9 mouse cellular contexts compared by ENCODE assay signal in the genomic region with DNA sequence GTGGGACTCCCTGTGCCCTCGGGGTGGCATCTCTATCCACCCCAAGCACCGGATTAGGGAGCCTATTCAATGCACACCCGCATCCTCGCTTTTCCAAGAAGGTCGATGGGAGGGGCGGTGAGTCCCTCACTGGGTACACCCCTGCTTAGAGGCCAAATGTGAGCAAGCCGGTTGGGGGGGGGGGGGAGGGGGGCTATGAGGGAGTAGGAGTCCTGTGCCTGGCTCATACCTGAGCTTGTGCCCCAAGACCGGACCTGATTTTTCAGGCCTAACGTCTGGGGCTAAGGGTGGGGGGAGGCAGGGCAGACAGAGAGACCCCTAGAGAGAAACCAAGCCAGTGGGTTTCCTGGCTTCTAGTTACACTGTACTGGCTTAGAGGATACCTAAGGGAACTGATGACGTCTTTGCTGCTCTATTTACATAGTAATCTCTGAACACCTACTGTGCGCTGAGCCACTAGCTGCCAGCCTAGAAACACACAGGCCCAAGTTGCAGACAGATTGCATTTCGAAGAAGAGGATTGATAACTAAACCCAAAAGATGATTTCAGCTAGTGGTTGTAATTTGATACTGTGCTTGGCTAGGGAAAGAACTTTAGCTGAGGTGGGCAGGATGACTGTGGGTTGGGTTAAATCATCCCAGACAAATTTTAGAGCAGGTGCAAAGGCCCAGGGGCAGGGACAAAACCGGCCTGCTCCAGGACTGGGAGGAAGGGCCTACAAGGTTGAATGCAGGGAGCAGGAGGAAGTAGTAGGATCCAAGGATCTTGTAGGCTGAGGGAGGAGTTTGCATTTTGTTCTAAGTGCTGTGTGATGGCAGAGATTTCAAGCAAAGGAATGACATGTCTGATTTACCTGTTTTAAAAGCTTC. TPM values are rescaled to one million over a fixed set of nuclear protein-coding genes. Genes with fewer than 3 reads are reported as not detected.
A peak's percentile ranks its signal among the peaks of the same experiment; 100 is the strongest.
DNase-seq lines count a peak whose midpoint lies in the region; ATAC-seq lines count a peak whose summit lies in the region.
"Had no signal": no experiment of that assay in that cellular context is flagged by ENCODE, and none has a peak within 500 bp of the region (broad histone marks: within the 10 kb centered on the region; RNA-seq: fewer than 3 reads in every experiment).

No protein-coding gene starts in this region.

- peak; percentile 50; the same call in 1 of the 2 replicates for ATAC-seq in neural tube, embryonic 11.5 days (ENCODE audit: insufficient read depth, low FRiP score, low TSS enrichment)
- peak; percentile 28; the same call in 1 of the 2 replicates for ATAC-seq in hindbrain, embryonic 15.5 days (ENCODE audit: low FRiP score, low read depth)
- no peak for ATAC-seq in limb, embryonic 15.5 days (ENCODE audit: insufficient number of reproducible peaks, low FRiP score, low TSS enrichment, low read depth)
- no peak for ATAC-seq in CD4-positive, CD25-positive, alpha-beta regulatory T cell, adult 4 months

- H3K9ac ChIP-seq in neural tube, embryonic 11.5 days (ENCODE audit: low read length), result peak overlapping the region; percentile 30
- H3K9ac ChIP-seq in hindbrain, embryonic 15.5 days, result peak overlapping the region; percentile 44
- no peak overlapping the region for H3K9ac ChIP-seq in limb, embryonic 15.5 days

- no peaks in the 10 kb centered on the region for H3K27me3 ChIP-seq in neural tube, embryonic 11.5 days (ENCODE audit: control insufficient read depth, insufficient read depth, low read length)
- no peaks in the 10 kb centered on the region for H3K27me3 ChIP-seq in hindbrain, embryonic 15.5 days
- H3K27me3 ChIP-seq in limb, embryonic 15.5 days, result no peaks in the 10 kb centered on the region

- no peak overlapping the region for H3K27ac ChIP-seq in neural tube, embryonic 11.5 days (ENCODE audit: low read depth, low read length)
- peak overlapping the region; percentile 35; the same call in 1 of the 2 replicates for H3K27ac ChIP-seq in hindbrain, embryonic 15.5 days (replicated peaks)
- no peak overlapping the region for H3K27ac ChIP-seq in limb, embryonic 15.5 days

- WGBS in neural tube, embryonic 11.5 days, result 17% methylated on average over 13 of the region's 13 CpGs
- 19% methylated on average over 13 of the region's 13 CpGs for WGBS in hindbrain, embryonic 15.5 days
- 17% methylated on average over 13 of the region's 13 CpGs for WGBS in limb, embryonic 15.5 days

- H3K9me3 ChIP-seq in neural tube, embryonic 11.5 days (ENCODE audit: control insufficient read depth, low read length), result no peaks in the 10 kb centered on the region
- no peaks in the 10 kb centered on the region for H3K9me3 ChIP-seq in hindbrain, embryonic 15.5 days
- H3K9me3 ChIP-seq in limb, embryonic 15.5 days, result no peaks in the 10 kb centered on the region

- peak overlapping the region; percentile 22 for H3K4me3 ChIP-seq in neural tube, embryonic 11.5 days (ENCODE audit: low read depth, low read length)
- peak overlapping the region; percentile 27 for H3K4me3 ChIP-seq in hindbrain, embryonic 15.5 days
- peak overlapping the region; percentile 27 for H3K4me3 ChIP-seq in limb, embryonic 15.5 days

- no peaks in the 10 kb centered on the region for H3K36me3 ChIP-seq in neural tube, embryonic 11.5 days (ENCODE audit: control insufficient read depth, insufficient read depth, low read length)
- H3K36me3 ChIP-seq in hindbrain, embryonic 15.5 days, result no peaks in the 10 kb centered on the region
- H3K36me3 ChIP-seq in limb, embryonic 15.5 days, result no peaks in the 10 kb centered on the region

- H3K4me2 ChIP-seq in neural tube, embryonic 11.5 days (ENCODE audit: low read depth), result peak overlapping the region; percentile 49
- peak overlapping the region; percentile 60 for H3K4me2 ChIP-seq in hindbrain, embryonic 15.5 days
- peak overlapping the region; percentile 62 for H3K4me2 ChIP-seq in limb, embryonic 15.5 days

- DNase-seq in neural tube, embryonic 11.5 days (ENCODE audit: low spot score), result no peak
- DNase-seq in neural tube, embryonic 10.5 days (ENCODE audit: extremely low spot score, low spot score), result no peak
- no peak for DNase-seq in gastrocnemius, postnatal 4 days (ENCODE audit: low spot score in 2 of 2)
- no peak for DNase-seq in cerebellum, adult 9-10 months
- DNase-seq in lung, adult 18-20 months, result no peak
- DNase-seq: right cerebral cortex, postnatal 25 days had no signal

- H3K4me1 ChIP-seq in neural tube, embryonic 11.5 days (ENCODE audit: control insufficient read depth, insufficient read depth, low read length), result peaks cover 7% of the 10 kb centered on the region
- H3K4me1 ChIP-seq in hindbrain, embryonic 15.5 days (replicated peaks), result peaks cover 42% of the 10 kb centered on the region
- H3K4me1 ChIP-seq in limb, embryonic 15.5 days, result peaks cover 20% of the 10 kb centered on the region

RNA-seq across cellular contexts. Expression of gene Rtn4rl1, which starts 20.7 kb away (rescaled TPM):
- 4.5 and 6.0 TPM in 2 replicates for polyA plus RNA-seq in neural tube, embryonic 11.5 days (2014; fragmentation: Nextera tagmentation; extraction: Ambion mirVana)
- polyA plus RNA-seq in hindbrain, embryonic 15.5 days (2015; fragmentation: Nextera tagmentation; extraction: Ambion mirVana), result 11.7 and 12.6 TPM in 2 replicates
- 4.9 and 5.8 TPM in 2 replicates for polyA plus RNA-seq in limb, embryonic 15.5 days (2015; fragmentation: Nextera tagmentation; extraction: Ambion mirVana)
- polyA plus RNA-seq in CD4-positive, CD25-positive, alpha-beta regulatory T cell, adult 4 months (2017; shearing (Covaris generic)), result 1 to 10 TPM; 1.5 to 1.8 TPM
- total RNA-seq in gastrocnemius, postnatal 4 days (2021), result 1 to 10 TPM; 4.2 to 5.0 TPM

RNA-seq across cellular contexts. Expression of gene Dph1, which starts 23.3 kb away (rescaled TPM):
- 19.8 and 21.1 TPM in 2 replicates for polyA plus RNA-seq in neural tube, embryonic 11.5 days (2014; fragmentation: Nextera tagmentation; extraction: Ambion mirVana)
- polyA plus RNA-seq in hindbrain, embryonic 15.5 days (2015; fragmentation: Nextera tagmentation; extraction: Ambion mirVana), result 14.0 and 15.9 TPM in 2 replicates
- polyA plus RNA-seq in limb, embryonic 15.5 days (2015; fragmentation: Nextera tagmentation; extraction: Ambion mirVana), result 21.1 and 23.3 TPM in 2 replicates
- 10 to 100 TPM; 11.0 to 20.6 TPM for polyA plus RNA-seq in CD4-positive, CD25-positive, alpha-beta regulatory T cell, adult 4 months (2017; shearing (Covaris generic))
- 10 to 100 TPM in 1 of 2 experiments, 1 to 10 TPM in 1; 10.0 to 11.4 TPM for total RNA-seq in gastrocnemius, postnatal 4 days (2021)

RNA-seq across cellular contexts. Expression of gene Ovca2, which starts 35.7 kb away (rescaled TPM):
- polyA plus RNA-seq in neural tube, embryonic 11.5 days (2014; fragmentation: Nextera tagmentation; extraction: Ambion mirVana), result 32.6 and 37.4 TPM in 2 replicates
- polyA plus RNA-seq in hindbrain, embryonic 15.5 days (2015; fragmentation: Nextera tagmentation; extraction: Ambion mirVana), result 14.3 and 14.8 TPM in 2 replicates
- polyA plus RNA-seq in limb, embryonic 15.5 days (2015; fragmentation: Nextera tagmentation; extraction: Ambion mirVana), result 22.5 and 23.3 TPM in 2 replicates
- polyA plus RNA-seq in CD4-positive, CD25-positive, alpha-beta regulatory T cell, adult 4 months (2017; shearing (Covaris generic)), result 10 to 100 TPM; 19.2 to 29.4 TPM
- total RNA-seq in gastrocnemius, postnatal 4 days (2021), result 1 to 10 TPM; 6.6 to 6.8 TPM

RNA-seq across cellular contexts. Expression of gene Hic1, which starts 45.0 kb away (rescaled TPM):
- polyA plus RNA-seq in neural tube, embryonic 11.5 days (2014; fragmentation: Nextera tagmentation; extraction: Ambion mirVana), result 4.1 and 4.9 TPM in 2 replicates
- 4.2 and 4.8 TPM in 2 replicates for polyA plus RNA-seq in hindbrain, embryonic 15.5 days (2015; fragmentation: Nextera tagmentation; extraction: Ambion mirVana)
- polyA plus RNA-seq in limb, embryonic 15.5 days (2015; fragmentation: Nextera tagmentation; extraction: Ambion mirVana), result 17.2 and 21.2 TPM in 2 replicates
- polyA plus RNA-seq in CD4-positive, CD25-positive, alpha-beta regulatory T cell, adult 4 months (2017; shearing (Covaris generic)), result under 1 TPM in 1 of 2 experiments, not detected in 1; 0.36 TPM
- total RNA-seq in gastrocnemius, postnatal 4 days (2021), result 10 to 100 TPM; 42.7 to 48.8 TPM

Comparison
In these comparisons a context has a peak if more than half of its experiments do, and no peak if none do; other contexts are left out.
1. ATAC-seq: peak in neural tube, embryonic 11.5 days (single experiment) and hindbrain, embryonic 15.5 days (single experiment); none in limb, embryonic 15.5 days (single experiment) and CD4-positive, CD25-positive, alpha-beta regulatory T cell, adult 4 months (single experiment).
2. Peak in every context shown above with its lines, with median percentiles within 50 percentile points of each other: H3K4me2 ChIP-seq and H3K4me3 ChIP-seq.